Mouse (Mus musculus) urinary bladder, adult 2 months (tissue): ENCODE measurements around the gene Ttll7. TPM values are rescaled to one million over a fixed set of nuclear protein-coding genes. Genes with fewer than 3 reads are reported as not detected.
A peak's percentile ranks its signal among the peaks of the same experiment; 100 is the strongest.

Source experiments
- DNase-seq: peaks from one replicate; pipeline ENCODE4 v3.0.0; 2022; ENCODE audit warnings: low spot score
- polyA plus RNA-seq: library from polyadenylated mRNA; depleted of rRNA; stranded (reverse); fragments of >200 nt; gene quantifications from 2 replicates; pipeline ENCODE4 v1.2.3, GENCODE M21; 2012

Ttll7 gene
- polyA plus RNA-seq, 1 experiment: 17.1 TPM

- no peak for DNase-seq
These were observed 60.9 kb downstream of the Ttll7 start for GRCm38 (mm10) chr3:146913107-146913506.

- peak; percentile 68 for DNase-seq
These were observed 62.6 kb downstream of the Ttll7 start for GRCm38 (mm10) chr3:146914798-146915197.

GRCm38 (mm10) chr3:146917891-146918290 lies 65.7 kb downstream of the Ttll7 start:
- no peak for DNase-seq

DNA sequence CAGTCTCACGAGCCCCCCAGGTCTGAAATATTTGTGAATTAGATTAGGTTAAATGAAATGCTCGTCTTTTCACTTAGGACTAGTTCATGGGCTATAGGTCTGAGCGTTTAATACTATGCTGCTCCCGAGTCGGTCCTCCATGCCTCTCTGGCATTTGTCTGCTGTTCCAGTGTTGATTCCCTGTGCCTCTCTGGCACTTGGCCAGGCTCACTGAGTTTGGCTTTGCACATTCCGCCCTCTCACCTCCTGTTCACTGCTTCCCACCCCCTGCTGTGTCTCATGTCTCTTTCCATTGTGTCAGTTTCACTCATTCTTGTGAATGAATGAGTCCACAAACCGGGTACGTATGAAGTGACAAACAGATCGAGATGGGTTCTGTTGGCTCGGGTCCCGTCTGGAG lies 66.2 kb downstream of the Ttll7 start:
- no peak for DNase-seq

DNA sequence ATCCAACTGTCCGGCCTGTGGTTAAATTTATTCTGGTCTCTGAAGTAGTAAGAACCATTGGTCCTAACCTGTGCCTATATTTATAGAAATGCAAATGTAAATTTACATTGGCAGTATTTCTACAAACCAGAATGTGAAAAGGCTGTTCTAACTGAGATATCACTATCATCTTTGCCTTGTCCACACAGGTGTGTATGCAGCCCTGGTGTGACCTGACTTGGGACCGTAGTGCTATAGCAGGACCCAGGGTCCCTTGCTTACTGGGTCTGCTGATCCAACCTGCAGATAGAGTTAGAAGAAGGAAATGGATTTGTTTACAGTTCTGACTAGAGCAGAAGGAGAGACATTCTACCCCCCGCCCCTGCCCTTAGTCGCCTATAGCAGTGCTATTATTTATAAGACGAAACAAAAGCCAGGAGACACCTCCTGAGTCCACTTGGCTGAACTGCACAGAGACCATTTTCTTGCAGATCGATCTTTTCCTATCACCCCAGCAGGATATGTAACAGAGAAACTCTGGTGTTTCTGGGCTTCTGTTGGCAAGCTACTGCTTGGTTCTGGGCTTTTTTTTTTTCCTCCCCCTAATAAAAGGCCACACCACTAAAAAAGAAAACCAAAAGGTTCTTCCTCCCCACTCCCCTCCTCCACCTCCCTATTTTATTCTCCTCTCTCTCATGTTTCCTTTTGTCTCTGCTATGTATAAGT lies 75.3 kb downstream of the Ttll7 start:
- DNase-seq: no peak

GRCm38 (mm10) chr3:146928141-146928540 lies 76.0 kb downstream of the Ttll7 start:
- no peak for DNase-seq

GRCm38 (mm10) chr3:146929011-146929410 lies 76.8 kb downstream of the Ttll7 start:
- DNase-seq: no peak

DNA sequence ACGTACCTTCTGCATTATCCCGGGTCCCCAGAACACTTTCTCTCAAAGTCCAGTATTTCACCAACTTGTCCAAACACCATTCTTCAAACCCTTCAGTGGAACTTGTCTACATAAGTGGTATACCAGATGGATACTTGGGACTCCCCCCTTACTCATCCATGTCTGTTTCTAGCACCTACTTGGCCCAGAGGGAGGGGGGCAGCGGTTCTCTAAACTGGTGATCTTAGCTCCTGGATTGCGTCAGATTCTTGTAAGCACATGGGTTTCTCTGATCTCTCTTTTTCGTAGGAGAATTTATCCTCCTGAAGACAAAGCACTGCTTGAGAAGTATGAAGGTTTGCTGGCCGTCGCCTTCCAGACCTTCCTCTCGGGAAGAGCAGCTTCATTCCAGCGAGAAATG lies 79.0 kb downstream of the Ttll7 start:
- DNase-seq: no peak

GRCm38 (mm10) chr3:146932506-146932905 lies 80.3 kb downstream of the Ttll7 start:
- DNase-seq: no peak

DNA sequence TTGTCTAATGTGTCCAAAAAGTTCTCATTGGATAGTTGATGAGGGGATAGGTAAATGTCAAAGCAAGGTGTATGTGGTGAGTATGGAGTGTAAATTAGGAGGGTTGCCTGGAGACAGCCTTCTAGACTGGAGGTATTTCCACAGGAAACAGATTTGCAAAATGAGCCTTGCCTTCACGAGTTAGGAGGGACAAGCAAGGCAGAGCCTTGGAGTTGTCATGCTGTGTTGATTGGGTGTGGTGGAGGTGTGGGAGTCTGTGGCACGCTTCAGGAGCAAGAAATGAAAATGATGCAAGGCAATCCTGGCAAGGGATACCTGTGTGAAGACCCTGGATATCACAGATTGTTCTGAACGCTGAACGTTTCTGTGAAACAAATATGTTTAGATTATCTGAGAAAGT lies 84.7 kb downstream of the Ttll7 start:
- no peak for DNase-seq

- DNase-seq: no peak
These were observed 87.5 kb downstream of the Ttll7 start for GRCm38 (mm10) chr3:146939391-146940250.

DNA sequence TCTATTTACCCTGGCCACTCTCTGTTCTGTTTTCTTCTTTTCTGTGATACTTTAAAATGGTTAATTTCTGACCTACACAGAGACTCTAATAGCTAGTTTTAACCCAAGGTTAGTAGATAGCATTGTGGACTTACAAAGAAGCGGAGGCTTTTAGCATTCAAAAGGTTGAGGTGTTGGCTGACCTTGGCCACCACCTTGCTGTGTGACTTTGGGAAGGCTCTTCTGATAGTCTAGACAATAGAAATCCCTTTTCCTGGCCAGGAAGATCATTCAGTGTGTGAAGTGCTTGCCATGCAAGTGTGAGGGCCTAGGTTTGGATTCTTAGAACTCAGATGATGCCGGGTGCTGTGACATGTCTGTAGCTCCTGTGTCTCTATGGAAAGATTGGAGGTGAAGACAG lies 90.9 kb downstream of the Ttll7 start:
- no peak for DNase-seq

DNA sequence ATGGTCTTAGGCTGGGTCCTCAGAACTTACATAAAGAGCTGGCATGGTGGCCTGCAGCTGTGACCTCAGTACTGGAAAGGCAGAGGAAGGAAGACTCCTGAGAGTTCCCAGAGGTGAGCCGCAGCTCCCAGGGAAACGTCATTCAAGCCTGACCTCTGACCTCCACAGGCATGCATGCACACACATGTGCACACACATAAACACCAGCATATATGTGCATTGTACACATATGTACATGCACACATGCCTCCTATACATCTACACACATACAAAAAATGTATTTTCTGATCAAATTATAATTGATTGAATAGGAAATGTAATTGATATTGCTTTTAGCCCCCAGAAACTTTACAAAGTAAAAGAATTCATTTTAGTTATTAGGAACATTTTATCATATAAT lies 93.2 kb downstream of the Ttll7 start:
- no peak for DNase-seq

DNA sequence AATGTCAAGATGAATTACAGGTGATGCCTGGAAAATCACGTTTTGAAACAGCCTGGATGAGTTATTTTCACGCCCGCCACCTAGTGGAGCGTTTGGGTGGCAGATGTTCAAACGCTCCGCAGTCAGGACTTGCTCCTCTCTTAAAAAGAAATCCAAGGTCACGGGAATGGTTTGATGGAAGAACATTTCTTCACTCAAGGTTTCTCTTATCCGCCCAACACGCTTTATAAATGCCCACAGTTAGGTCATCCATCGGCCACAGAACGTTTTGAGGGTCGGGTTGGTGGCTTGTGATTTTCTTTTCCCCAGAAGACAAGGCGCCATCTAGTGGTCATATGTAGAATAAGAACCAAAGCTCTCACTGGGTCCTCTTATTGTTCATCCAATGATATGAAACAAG lies 93.7 kb downstream of the Ttll7 start:
- peak; percentile 28 for DNase-seq

GRCm38 (mm10) chr3:146946641-146947040 lies 94.5 kb downstream of the Ttll7 start:
- no peak for DNase-seq

DNA sequence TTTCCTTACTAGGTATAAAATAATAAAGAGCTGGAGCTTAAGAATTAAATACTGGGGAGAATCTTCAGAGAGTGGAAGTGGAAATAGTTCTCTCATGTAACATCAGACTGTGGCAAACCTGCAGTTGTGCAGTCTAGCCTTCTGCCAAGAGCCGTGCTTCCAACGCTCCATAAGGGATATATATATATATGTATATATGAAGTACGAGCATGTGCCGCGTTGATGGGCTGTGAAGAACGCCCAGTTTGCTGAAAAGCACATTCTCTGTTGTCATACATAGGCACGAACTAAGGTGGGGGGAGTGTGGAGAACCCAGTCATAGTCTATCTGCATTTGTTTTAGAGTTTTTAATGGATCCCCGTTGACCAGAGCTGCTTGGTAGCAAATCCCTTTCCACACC lies 104.6 kb downstream of the Ttll7 start:
- DNase-seq: no peak

DNA sequence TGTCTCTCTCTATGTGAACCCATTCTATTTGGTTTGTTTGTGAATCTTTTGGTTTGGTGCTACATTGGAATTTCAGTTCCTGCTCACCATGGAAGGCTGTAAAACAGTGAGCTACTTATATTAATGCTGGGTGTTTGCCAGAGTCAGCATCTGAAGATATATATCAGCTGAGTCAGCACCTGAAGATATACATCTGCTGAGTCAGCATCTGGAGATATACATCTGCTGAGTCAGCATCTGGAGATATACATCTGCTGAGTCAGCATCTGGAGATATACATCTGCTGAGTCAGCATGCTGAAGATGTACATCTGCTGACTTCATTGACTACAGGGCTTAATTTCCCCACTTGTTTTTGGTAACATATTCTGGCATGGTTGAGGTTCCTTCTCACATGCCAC lies 110.7 kb downstream of the Ttll7 start:
- DNase-seq: no peak

DNA sequence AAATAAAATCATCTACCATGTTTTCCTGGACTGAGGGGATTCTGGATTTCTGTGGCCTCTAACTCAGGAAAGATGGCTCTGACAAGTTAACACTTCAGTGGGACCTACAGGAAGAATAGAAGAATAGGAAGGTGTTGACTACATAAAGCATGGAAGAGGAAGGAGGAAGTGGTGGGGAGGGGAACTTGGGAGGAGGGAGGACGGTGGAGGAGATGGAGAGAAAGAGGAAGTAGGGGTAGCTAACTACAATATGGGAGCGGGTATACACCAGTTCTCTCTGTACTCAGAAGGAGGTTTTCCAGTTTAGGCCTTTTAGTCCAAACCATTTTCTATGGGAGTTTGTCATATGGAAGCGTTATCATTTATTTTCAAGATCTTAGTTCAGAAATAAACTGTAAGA lies 112.2 kb downstream of the Ttll7 start:
- DNase-seq: no peak

DNA sequence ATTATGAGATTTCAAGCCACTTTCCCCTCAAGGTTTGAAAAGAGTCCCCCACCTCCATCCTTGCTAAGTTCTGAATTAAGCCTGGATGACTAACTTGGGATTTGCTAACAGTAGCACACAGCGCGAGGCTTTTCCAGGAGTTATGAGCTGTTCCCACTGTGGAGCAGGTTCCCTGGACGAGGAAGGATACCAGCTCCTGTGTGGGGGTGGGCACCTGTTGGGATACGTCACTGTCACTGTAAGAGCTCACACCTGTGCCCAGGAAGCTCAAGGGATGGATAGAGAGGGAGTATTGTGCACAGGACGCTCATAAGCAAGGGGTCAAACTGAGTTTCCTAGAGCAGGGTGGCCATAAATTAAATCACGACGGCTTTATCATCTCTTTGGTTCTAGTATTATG lies 115.1 kb downstream of the Ttll7 start:
- no peak for DNase-seq

GRCm38 (mm10) chr3:146967834-146968233 lies 115.7 kb downstream of the Ttll7 start:
- DNase-seq: no peak

- no peak for DNase-seq
These were observed 126.1 kb downstream of the Ttll7 start for GRCm38 (mm10) chr3:146978272-146978671.

- DNase-seq: no peak
These were observed 141.9 kb downstream of the Ttll7 start for GRCm38 (mm10) chr3:146993834-146994669.
